Mouse (Mus musculus): Measurements from ENCODE around the gene Lrmda.

- TF ChIP-seq CTCF (IDR thresholded peaks at IDR 0.05; ENCODE audit: low read depth) (no peak), EP300 (IDR thresholded peaks at IDR 0.05; ENCODE audit: low read depth) (no peak)
Observed at GRCm38 (mm10) chr14:23057228-23057976, 1037.9 kb downstream of the Lrmda start.

Data from heart, postnatal 0 days (tissue).